Mouse (Mus musculus) midbrain, embryonic 15.5 days (tissue): ENCODE results near the gene Aqp7. TPM values are rescaled to one million over a fixed set of nuclear protein-coding genes. Genes with fewer than 3 reads are reported as not detected.

Experiments
- microRNA-seq: library from miRNA; unstranded; fragments of <30 nt; microRNA quantifications from one replicate; pipeline ENCODE4, GENCODE M21; 2016
- polyA plus RNA-seq: library from polyadenylated mRNA; unstranded; fragments of >200 nt; fragmentation: Nextera tagmentation; extraction: Ambion mirVana; gene quantifications from 2 replicates; pipeline ENCODE4 v1.2.1, GENCODE M21; 2015

Gene Aqp7
- polyA plus RNA-seq, 1 experiment from 2014 or later = not detected

Small RNA genes within 50 kb of the gene (microRNA-seq; reads per million reads assigned to microRNA genes)
- gene Mir3094 = 3.1 reads per million, percentile 15 among the genes with 10 or more reads in this experiment

Other genes with a start within 250 kb of the Aqp7 start
- 7.5 and 7.8 TPM in 2 replicates for gene B4galt1, start 194.1 kb downstream of the Aqp7 start, polyA plus RNA-seq
- not detected in 2 replicates for gene Spink4, start 128.1 kb downstream of the Aqp7 start, polyA plus RNA-seq
- gene Bag1, start 99.8 kb downstream of the Aqp7 start, polyA plus RNA-seq = 173 and 181 TPM in 2 replicates
- gene Chmp5, start 99.7 kb downstream of the Aqp7 start, polyA plus RNA-seq = 150 and 156 TPM in 2 replicates
- gene Nfx1, start 77.2 kb downstream of the Aqp7 start, polyA plus RNA-seq = 110 and 121 TPM in 2 replicates
- gene Aqp3, start 50.0 kb upstream of the Aqp7 start, polyA plus RNA-seq = 0.15 and 0.58 TPM in 2 replicates
- gene Nol6, start 76.3 kb upstream of the Aqp7 start, polyA plus RNA-seq = 40.9 and 41.1 TPM in 2 replicates
- 58.0 and 60.2 TPM in 2 replicates for gene Ube2r2, start 87.6 kb upstream of the Aqp7 start, polyA plus RNA-seq
- gene Ubap2, start 227.0 kb upstream of the Aqp7 start, polyA plus RNA-seq = 58.0 and 61.8 TPM in 2 replicates